ENCODE assay signal across 8 mouse cellular contexts in the genomic region with DNA sequence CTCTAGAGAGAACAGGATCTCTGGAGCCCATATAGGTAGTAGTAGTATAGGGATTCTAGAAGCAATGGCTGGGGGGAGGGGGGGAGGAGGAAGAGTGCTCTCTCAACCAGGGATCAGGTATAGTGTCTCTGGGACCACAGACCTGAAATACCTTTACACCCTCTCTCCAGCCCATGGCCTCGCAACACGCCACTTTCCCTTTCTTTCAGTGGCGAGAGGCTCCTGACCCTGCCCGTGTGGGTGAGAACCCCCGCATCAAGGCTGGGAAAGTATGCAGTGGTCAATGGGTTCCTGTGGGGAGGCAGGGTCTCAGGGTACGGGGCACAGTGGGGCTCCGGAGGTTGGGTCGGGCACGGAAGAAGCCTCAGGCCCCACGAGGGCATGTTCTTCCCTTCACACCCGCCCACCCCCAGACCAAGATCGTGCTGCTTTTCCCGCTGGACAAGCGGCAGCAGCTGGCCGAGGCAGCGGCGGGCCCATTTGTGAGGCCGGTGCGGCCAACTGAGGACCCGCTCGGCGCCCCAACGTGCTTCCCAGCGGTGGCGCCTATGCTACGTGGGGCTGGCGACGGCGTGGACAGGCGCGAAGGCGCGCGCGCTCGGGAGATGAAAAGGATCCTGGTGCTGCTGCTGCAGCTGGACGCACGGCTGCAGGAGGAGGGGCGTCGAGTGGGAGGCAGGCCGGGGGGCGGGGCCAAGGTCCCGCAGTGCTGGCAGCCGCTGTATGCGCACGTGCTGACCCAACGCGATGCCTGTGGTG. TPM values are rescaled to one million over a fixed set of nuclear protein-coding genes. Genes with fewer than 3 reads are reported as not detected.
DNase-seq lines count a peak whose midpoint lies in the region; ATAC-seq and TF ChIP-seq lines count a peak whose summit lies in the region.

No protein-coding gene starts in this region.

- peaks cover 20% of the 10 kb centered on the region for H3K27me3 ChIP-seq in heart, postnatal 0 days (ENCODE audit: control insufficient read depth, insufficient read depth, low read length)

- DNase-seq in A20 (ENCODE audit: low read depth, low spot score): peak; percentile 75
- DNase-seq in adrenal gland, adult (ENCODE audit: inconsistent age in 2 of 2, low spot score in 1 of 2): peak; percentile 80 to 85
- peak; percentile 59 for DNase-seq in heart, postnatal 0 days (ENCODE audit: low spot score)
- peak; percentile 80 for DNase-seq in kidney, postnatal 14 days
- peak; percentile 75 for DNase-seq in right cerebral cortex, postnatal 14 days
- no peak for DNase-seq in c-Kit-positive CD71-positive TER-119-positive erythroid progenitor cells, embryonic 14.5 days (ENCODE audit: low spot score)

- no peaks in the 10 kb centered on the region for H3K79me2 ChIP-seq in macrophage (ENCODE audit: inconsistent target)

- H3K27ac ChIP-seq in heart, postnatal 0 days (ENCODE audit: low read depth): no peak overlapping the region
- peak overlapping the region; percentile 28; the same call in 1 of the 2 replicates for H3K27ac ChIP-seq in macrophage

- peak overlapping the region; percentile 65 for H3K4me2 ChIP-seq in heart, postnatal 0 days (ENCODE audit: low read depth, low read length)

- no peaks in the 10 kb centered on the region for H3K9me3 ChIP-seq in heart, postnatal 0 days (replicated peaks; ENCODE audit: control insufficient read depth, low read length)

- ATAC-seq in erythroid progenitor cell, adult 5-6 weeks (replicated peaks; ENCODE audit: low FRiP score, poor library complexity, severe bottlenecking): 0 out of 2 replicates have a peak, but pooled peaks have one; percentile 48
- ATAC-seq in heart, postnatal 0 days (ENCODE audit: insufficient read depth, low read depth): peak; percentile 35; the same call in 1 of the 2 replicates

- TF ChIP-seq CTCF in heart, postnatal 0 days (IDR thresholded peaks at IDR 0.05; ENCODE audit: low read depth): no peak

- H3K4me1 ChIP-seq in heart, postnatal 0 days (ENCODE audit: control insufficient read depth, insufficient read depth): peaks cover 20% of the 10 kb centered on the region

- no peak overlapping the region for H3K9ac ChIP-seq in heart, postnatal 0 days (replicated peaks; ENCODE audit: low read depth, low read length)

- H3K4me3 ChIP-seq in heart, postnatal 0 days (ENCODE audit: low read depth, low read length): peak overlapping the region; percentile 37
- H3K4me3 ChIP-seq in macrophage (ENCODE audit: inconsistent target): peak overlapping the region; percentile 30

- TF ChIP-seq EP300 in heart, postnatal 0 days (IDR thresholded peaks at IDR 0.05; ENCODE audit: low read depth): no peak

- H3K36me3 ChIP-seq in heart, postnatal 0 days (replicated peaks; ENCODE audit: control insufficient read depth, insufficient read depth, low read length): no peaks in the 10 kb centered on the region
- H3K36me3 ChIP-seq in macrophage (ENCODE audit: inconsistent target): no peaks in the 10 kb centered on the region

- WGBS in heart, postnatal 0 days: 4% methylated on average over 46 of the region's 48 CpGs
- 11% methylated on average over 47 of the region's 48 CpGs for WGBS in macrophage (ENCODE audit: missing documents)

RNA-seq across cellular contexts. Expression of a gene that starts 2.3 kb away (rescaled TPM):
- total RNA-seq in erythroid progenitor cell, adult 5-6 weeks (2015; ENCODE audit: low replicate concordance): not detected in 2 replicates
- total RNA-seq in erythroid progenitor cell, adult 5-6 weeks (2017; ENCODE audit: low replicate concordance): not detected in 2 replicates
- 0.23 TPM in 1 of 2 replicates, not detected in the other for total RNA-seq in heart, postnatal 0 days (2014; rRNA removed; ENCODE audit: low replicate concordance)
- polyA plus RNA-seq in heart, postnatal 0 days (2015; fragmentation: Nextera tagmentation; extraction: Ambion mirVana): not detected in 2 replicates
- 1 to 10 TPM in 8 of 26 experiments, under 1 TPM in 4, not detected in 14; 0.53 to 2.0 (median 1.1) TPM for total RNA-seq in macrophage (2018; cell fraction: chromatin; rRNA removed)
- under 1 TPM in 2 of 26 experiments, not detected in 24; 0.09 to 0.10 TPM for total RNA-seq in macrophage (2018; cell fraction: cytosol; rRNA removed)
- 1 to 10 TPM in 1 of 26 experiments, under 1 TPM in 7, not detected in 18; 0.31 to 1.2 (median 0.71) TPM for total RNA-seq in macrophage (2018; cell fraction: nucleus; rRNA removed)
- polyA plus RNA-seq in macrophage (2018): not detected in 3 replicates

RNA-seq across cellular contexts. Expression of a gene that starts 2.4 kb away (rescaled TPM):
- not detected in 2 replicates for total RNA-seq in erythroid progenitor cell, adult 5-6 weeks (2015; ENCODE audit: low replicate concordance)
- not detected in 2 replicates for total RNA-seq in erythroid progenitor cell, adult 5-6 weeks (2017; ENCODE audit: low replicate concordance)
- total RNA-seq in heart, postnatal 0 days (2014; rRNA removed; ENCODE audit: low replicate concordance): 2.0 TPM in 1 of 2 replicates, not detected in the other
- polyA plus RNA-seq in heart, postnatal 0 days (2015; fragmentation: Nextera tagmentation; extraction: Ambion mirVana): 0.70 and 1.1 TPM in 2 replicates
- 1 to 10 TPM in 13 of 26 experiments, not detected in 13; 1.5 to 4.6 (median 2.1) TPM for total RNA-seq in macrophage (2018; cell fraction: chromatin; rRNA removed)
- 10 to 100 TPM in 10 of 26 experiments, 1 to 10 TPM in 16; 2.1 to 14.7 (median 7.7) TPM for total RNA-seq in macrophage (2018; cell fraction: cytosol; rRNA removed)
- total RNA-seq in macrophage (2018; cell fraction: nucleus; rRNA removed): 1 to 10 TPM in 19 of 26 experiments, not detected in 7; 1.4 to 7.0 (median 2.4) TPM
- 1.3 to 7.5 TPM (median 3.9 TPM) in 3 replicates for polyA plus RNA-seq in macrophage (2018)

RNA-seq across cellular contexts. Expression of a gene that starts 9.4 kb away (rescaled TPM):
- total RNA-seq in erythroid progenitor cell, adult 5-6 weeks (2015; ENCODE audit: low replicate concordance): 1.8 TPM in 1 of 2 replicates, not detected in the other
- 1.9 and 3.6 TPM in 2 replicates for total RNA-seq in erythroid progenitor cell, adult 5-6 weeks (2017; ENCODE audit: low replicate concordance)
- total RNA-seq in heart, postnatal 0 days (2014; rRNA removed; ENCODE audit: low replicate concordance): 2.8 and 3.9 TPM in 2 replicates
- polyA plus RNA-seq in heart, postnatal 0 days (2015; fragmentation: Nextera tagmentation; extraction: Ambion mirVana): 1.3 and 2.0 TPM in 2 replicates
- total RNA-seq in macrophage (2018; cell fraction: chromatin; rRNA removed): 10 to 100 TPM in 6 of 26 experiments, 1 to 10 TPM in 20; 1.1 to 13.8 (median 7.3) TPM
- total RNA-seq in macrophage (2018; cell fraction: cytosol; rRNA removed): under 1 TPM in 22 of 26 experiments, not detected in 4; 0.05 to 0.62 (median 0.19) TPM
- 10 to 100 TPM in 1 of 26 experiments, 1 to 10 TPM in 22, under 1 TPM in 2, not detected in 1; 0.48 to 10.9 (median 2.3) TPM for total RNA-seq in macrophage (2018; cell fraction: nucleus; rRNA removed)
- 0.10 to 0.91 TPM in 2 of 3 replicates, not detected in the other for polyA plus RNA-seq in macrophage (2018)

RNA-seq across cellular contexts. Expression of a gene that starts 20.4 kb away (rescaled TPM):
- total RNA-seq in erythroid progenitor cell, adult 5-6 weeks (2015; ENCODE audit: low replicate concordance): 11.7 and 27.8 TPM in 2 replicates
- 11.9 and 17.5 TPM in 2 replicates for total RNA-seq in erythroid progenitor cell, adult 5-6 weeks (2017; ENCODE audit: low replicate concordance)
- 8.4 and 11.0 TPM in 2 replicates for total RNA-seq in heart, postnatal 0 days (2014; rRNA removed; ENCODE audit: low replicate concordance)
- polyA plus RNA-seq in heart, postnatal 0 days (2015; fragmentation: Nextera tagmentation; extraction: Ambion mirVana): 6.1 and 6.4 TPM in 2 replicates
- total RNA-seq in macrophage (2018; cell fraction: chromatin; rRNA removed): 10 to 100 TPM in 11 of 26 experiments, 1 to 10 TPM in 15; 2.9 to 21.4 (median 8.8) TPM
- 10 to 100 TPM; 12.7 to 23.2 (median 19.4) TPM for total RNA-seq in macrophage (2018; cell fraction: cytosol; rRNA removed)
- total RNA-seq in macrophage (2018; cell fraction: nucleus; rRNA removed): 10 to 100 TPM in 23 of 26 experiments, 1 to 10 TPM in 3; 5.1 to 41.6 (median 15.9) TPM
- 14.1 to 33.2 TPM (median 21.6 TPM) in 3 replicates for polyA plus RNA-seq in macrophage (2018)

RNA-seq across cellular contexts. Expression of a gene that starts 54.2 kb away (rescaled TPM):
- total RNA-seq in erythroid progenitor cell, adult 5-6 weeks (2015; ENCODE audit: low replicate concordance): 15.5 and 22.7 TPM in 2 replicates
- 14.4 and 17.0 TPM in 2 replicates for total RNA-seq in erythroid progenitor cell, adult 5-6 weeks (2017; ENCODE audit: low replicate concordance)
- total RNA-seq in heart, postnatal 0 days (2014; rRNA removed; ENCODE audit: low replicate concordance): 29.4 and 97.5 TPM in 2 replicates
- polyA plus RNA-seq in heart, postnatal 0 days (2015; fragmentation: Nextera tagmentation; extraction: Ambion mirVana): 40.0 and 42.7 TPM in 2 replicates
- total RNA-seq in macrophage (2018; cell fraction: chromatin; rRNA removed): 10 to 100 TPM in 2 of 26 experiments, 1 to 10 TPM in 18, under 1 TPM in 4, not detected in 2; 0.25 to 13.3 (median 2.5) TPM
- 10 to 100 TPM in 11 of 26 experiments, 1 to 10 TPM in 15; 5.3 to 15.6 (median 9.6) TPM for total RNA-seq in macrophage (2018; cell fraction: cytosol; rRNA removed)
- 10 to 100 TPM in 1 of 26 experiments, 1 to 10 TPM in 24, under 1 TPM in 1; 0.79 to 10.3 (median 3.3) TPM for total RNA-seq in macrophage (2018; cell fraction: nucleus; rRNA removed)
- 9.5 to 12.3 TPM (median 11.9 TPM) in 3 replicates for polyA plus RNA-seq in macrophage (2018)
